Mouse (Mus musculus) spleen, adult 2 months (tissue): ENCODE measurements at regions not wholly inside any gene's neighbourhood (a gene's known extent, or its start where the extent isn't known, plus 50 kb on each side); places are given as distances from the start of the nearest gene placed in this dataset.

ENCODE experiments used
- DNase-seq, 2 experiments: peaks; one replicate each; pipeline versions ENCODE4 v3.0.0 to v3.0.0-alpha.2; 2012 to 2021; ENCODE audit warnings: low spot score in 2 of 2, low read depth in 1 of 2
- H3K27ac ChIP-seq: fragments of 200-500 bp; 2 replicates; pipeline ENCODE4 v1.5.1; 2012; ENCODE audit warnings: low read length, inconsistent platforms; ENCODE audit not compliant: insufficient read depth
- H3K27me3 ChIP-seq: fragments of 200-500 bp; 2 replicates; pipeline ENCODE4 v1.6.1; 2012; ENCODE audit warnings: mild to moderate bottlenecking, moderate library complexity, low read length, inconsistent platforms; ENCODE audit not compliant: control insufficient read depth, insufficient read depth
- H3K36me3 ChIP-seq: fragments of 200-500 bp; 2 replicates; pipeline ENCODE4 v1.6.1; 2012; ENCODE audit warnings: mild to moderate bottlenecking, low read length, inconsistent platforms; ENCODE audit not compliant: control insufficient read depth, insufficient read depth
- H3K4me1 ChIP-seq: fragments of 200-500 bp; 2 replicates; pipeline ENCODE4 v1.6.1; 2011; ENCODE audit warnings: inconsistent platforms; ENCODE audit not compliant: control insufficient read depth, insufficient read depth, insufficient read length
- H3K4me3 ChIP-seq: fragments of 200-500 bp; 2 replicates; pipeline ENCODE4 v1.5.1; 2011; ENCODE audit warnings: mild to moderate bottlenecking, inconsistent platforms; ENCODE audit not compliant: insufficient read depth, insufficient read length; ENCODE audit errors: extremely low read depth
- CTCF ChIP-seq: fragments of 200-500 bp; IDR thresholded peaks from 2 replicates; pipeline ENCODE4 v1.5.1; 2011; ENCODE audit warnings: mild to moderate bottlenecking, inconsistent platforms; ENCODE audit not compliant: insufficient read depth, insufficient read length, insufficient replicate concordance; ENCODE audit errors: extremely low read depth
- POLR2A ChIP-seq: fragments of 200-500 bp; IDR thresholded peaks from 2 replicates; pipeline ENCODE4 v1.6.1; 2011; ENCODE audit warnings: low read depth, low read length, inconsistent platforms
- WGBS: fragments of 180-500 bp; shearing (Covaris S2); methylation state at CpG from one replicate; pipeline ENCODE4 v1.1.7; 2018; 5-methylcytosine and 5-hydroxymethylcytosine counted together

GRCm38 (mm10) chr6:66465137-66465853 is 69.9 kb upstream of the Mad2l1 start:
- TF ChIP-seq POLR2A (no peak), CTCF (no peak)
- 62% methylated on average over 11 of the region's 11 CpGs for WGBS
- no peaks in the 10 kb centered on the region for H3K36me3 ChIP-seq
- no peak for DNase-seq
- H3K27ac ChIP-seq, result no peak overlapping the region
- H3K27me3 ChIP-seq, result no peaks in the 10 kb centered on the region
- H3K4me3 ChIP-seq, result no peak overlapping the region
- no peaks in the 10 kb centered on the region for H3K4me1 ChIP-seq

- Histone ChIP-seq H3K4me1 (no peaks in the 10 kb centered on the region; the same call in 1 of the 2 replicates), H3K27me3 (no peaks in the 10 kb centered on the region), H3K4me3 (no peak overlapping the region), H3K27ac (no peak overlapping the region), H3K36me3 (no peaks in the 10 kb centered on the region)
- WGBS, result 45% methylated on average over 3 of the region's 3 CpGs
- no peak for DNase-seq
- TF ChIP-seq POLR2A (no peak), CTCF (no peak)
Measured at GRCm38 (mm10) chr6:66466757-66467156, 68.4 kb upstream of the Mad2l1 start.

GRCm38 (mm10) chr6:66470627-66471249 is 64.5 kb upstream of the Mad2l1 start:
- 88% methylated on average over 4 of the region's 4 CpGs for WGBS
- no peak overlapping the region for H3K4me3 ChIP-seq
- TF ChIP-seq CTCF, result no peak

GRCm38 (mm10) chr6:66471786-66472185 is 63.4 kb upstream of the Mad2l1 start:
- no peaks in the 10 kb centered on the region for H3K36me3 ChIP-seq
- no peak overlapping the region for H3K27ac ChIP-seq
- no peaks in the 10 kb centered on the region; the same call in 1 of the 2 replicates for H3K4me1 ChIP-seq
- no peak overlapping the region for H3K4me3 ChIP-seq
- TF ChIP-seq CTCF (no peak), POLR2A (no peak)
- no peak for DNase-seq
- 56% methylated on average over 3 of the region's 3 CpGs for WGBS
- H3K27me3 ChIP-seq, result no peaks in the 10 kb centered on the region

More at GRCm38 (mm10) chr6:66470627-66471249, 64.5 kb upstream of the Mad2l1 start:
- Histone ChIP-seq H3K36me3 (no peaks in the 10 kb centered on the region), H3K27me3 (no peaks in the 10 kb centered on the region), H3K4me1 (no peaks in the 10 kb centered on the region; the same call in 1 of the 2 replicates), H3K27ac (no peak overlapping the region)
- DNase-seq, result no peak

GRCm38 (mm10) chr6:66472697-66473096 is 62.5 kb upstream of the Mad2l1 start:
- WGBS, result 66% methylated on average over 4 of the region's 4 CpGs
- no peaks in the 10 kb centered on the region for H3K27me3 ChIP-seq
- H3K4me1 ChIP-seq, result no peaks in the 10 kb centered on the region; the same call in 1 of the 2 replicates
- H3K4me3 ChIP-seq, result no peak overlapping the region
- no peak overlapping the region for H3K27ac ChIP-seq
- DNase-seq, result no peak
- no peak for TF ChIP-seq CTCF
- TF ChIP-seq POLR2A, result no peak
- no peaks in the 10 kb centered on the region for H3K36me3 ChIP-seq

GRCm38 (mm10) chr6:66477575-66477974 is 57.6 kb upstream of the Mad2l1 start:
- Histone ChIP-seq H3K27ac (no peak overlapping the region), H3K36me3 (no peaks in the 10 kb centered on the region), H3K4me1 (no peaks in the 10 kb centered on the region), H3K27me3 (no peaks in the 10 kb centered on the region), H3K4me3 (no peak overlapping the region)
- TF ChIP-seq POLR2A (no peak), CTCF (no peak)
- DNase-seq, result no peak
- 83% methylated on average over 5 of the region's 5 CpGs for WGBS
